Mouse (Mus musculus): ENCODE measurements around the gene Gm21988.

Gm21988 gene

DNA sequence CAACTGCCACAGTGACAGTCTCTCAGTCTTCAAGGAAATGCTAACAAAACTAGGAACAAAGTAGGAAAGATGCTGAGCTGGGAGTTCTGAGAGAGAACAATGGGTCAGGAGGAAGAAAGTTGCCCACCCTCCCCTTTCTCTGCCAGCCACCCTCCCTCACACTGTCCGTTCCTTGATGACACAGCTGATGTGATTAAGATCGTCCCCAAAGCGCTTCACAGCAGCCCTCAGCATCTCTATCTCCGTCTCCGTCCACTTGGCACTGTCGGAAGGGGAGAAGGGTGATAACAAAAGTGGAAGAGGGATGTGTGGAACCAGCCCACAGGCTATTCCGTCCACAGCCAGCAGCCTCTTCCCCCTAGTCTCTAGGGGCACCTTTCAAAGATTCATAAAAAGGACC is 2.9 kb downstream of the Gm21988 start:
- DNase-seq (ENCODE audit: low read depth): no peak

DNA sequence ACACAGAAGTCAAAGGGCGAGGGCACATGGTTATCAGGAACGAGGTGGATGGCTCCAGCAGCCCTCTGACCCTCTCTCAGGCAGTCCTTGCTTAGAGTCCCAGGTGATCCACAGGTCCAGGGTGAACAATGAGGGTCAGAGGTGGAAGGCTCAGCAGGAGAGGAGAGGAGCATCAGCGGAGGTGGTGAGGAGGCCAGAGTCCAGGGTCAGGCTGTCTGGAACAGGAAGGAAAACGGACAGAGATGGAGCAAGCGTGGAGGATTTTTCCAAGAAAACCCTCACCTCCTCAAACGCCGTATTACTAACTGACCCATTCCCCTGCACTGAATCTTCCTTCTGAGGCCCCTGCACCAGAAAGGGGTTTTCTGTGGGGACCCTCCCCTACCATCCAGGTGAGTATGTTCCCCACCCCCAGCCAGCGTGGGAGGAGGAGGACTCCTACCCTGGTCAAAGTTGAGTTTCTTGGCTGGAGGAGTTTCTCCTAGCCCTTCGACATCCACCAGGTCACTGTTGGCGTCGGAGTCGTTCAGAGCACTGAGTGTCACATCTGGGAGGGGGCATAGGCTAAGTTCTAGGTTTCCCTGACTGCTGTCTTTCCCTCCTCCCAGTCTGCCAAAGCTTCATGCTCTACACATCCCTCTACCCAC is 4.3 kb downstream of the Gm21988 start:
- no peak for DNase-seq (ENCODE audit: low read depth)

DNA sequence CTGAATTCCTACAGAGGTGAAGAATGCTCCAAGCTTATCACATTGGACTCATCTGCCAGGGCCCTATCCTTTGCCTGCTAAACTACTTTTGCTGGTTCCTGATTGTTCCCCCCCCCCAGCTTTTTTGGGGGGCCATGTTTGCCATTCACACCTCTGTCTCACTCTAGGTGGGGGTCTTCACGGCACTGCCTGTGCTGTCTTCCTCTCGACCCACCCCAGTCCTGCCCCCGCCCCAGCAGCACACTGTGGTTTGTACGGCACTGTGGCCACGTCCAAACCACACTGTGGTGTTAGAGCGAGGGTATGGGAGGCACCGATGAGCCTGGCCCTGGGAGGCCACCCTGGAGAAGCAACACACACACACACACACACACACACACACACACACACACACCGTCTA is 5.1 kb downstream of the Gm21988 start:
- no peak for DNase-seq (ENCODE audit: low read depth)

DNA sequence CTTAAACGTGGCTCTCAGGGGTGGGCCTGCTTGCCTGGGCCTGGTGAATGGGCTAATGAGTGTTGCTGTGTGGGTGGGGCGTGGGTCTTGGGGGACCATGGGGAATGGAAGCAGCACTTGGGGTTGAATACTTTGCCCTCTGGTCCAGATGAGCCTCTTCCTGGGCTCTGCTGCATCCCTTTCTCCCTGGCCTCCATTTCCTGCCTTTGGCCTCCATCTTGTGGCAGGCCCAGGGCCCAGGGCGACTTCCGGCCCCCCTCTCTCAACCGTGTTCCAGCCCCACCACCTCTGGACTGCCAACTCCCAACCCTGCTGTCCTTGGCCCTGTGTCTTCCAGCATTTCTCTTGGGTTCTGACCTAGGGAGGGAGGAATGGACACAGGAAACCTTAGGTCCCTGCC is 5.6 kb downstream of the Gm21988 start:
- no peak for DNase-seq (ENCODE audit: low read depth)

DNA sequence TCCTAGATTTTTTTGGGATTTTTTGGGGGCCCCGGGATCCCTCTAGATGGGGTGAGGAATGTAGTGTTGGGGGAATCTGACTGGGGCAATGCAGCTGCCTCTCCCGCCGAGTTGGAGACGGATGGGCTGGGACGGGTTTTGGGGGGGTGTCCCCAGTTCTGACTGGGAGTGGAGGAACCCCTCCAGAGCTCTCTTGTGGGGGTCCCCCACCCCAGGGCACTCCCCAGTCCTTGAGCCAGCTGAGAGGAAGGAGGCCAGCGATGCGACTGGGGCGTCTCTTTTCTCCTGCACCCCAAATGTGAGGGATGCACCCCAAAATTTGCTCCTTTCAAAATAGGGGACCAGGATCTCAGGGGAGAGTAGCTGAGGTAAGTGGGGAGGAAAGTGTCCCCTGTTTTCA is 6.6 kb downstream of the Gm21988 start:
- DNase-seq (ENCODE audit: low read depth): no peak

DNA sequence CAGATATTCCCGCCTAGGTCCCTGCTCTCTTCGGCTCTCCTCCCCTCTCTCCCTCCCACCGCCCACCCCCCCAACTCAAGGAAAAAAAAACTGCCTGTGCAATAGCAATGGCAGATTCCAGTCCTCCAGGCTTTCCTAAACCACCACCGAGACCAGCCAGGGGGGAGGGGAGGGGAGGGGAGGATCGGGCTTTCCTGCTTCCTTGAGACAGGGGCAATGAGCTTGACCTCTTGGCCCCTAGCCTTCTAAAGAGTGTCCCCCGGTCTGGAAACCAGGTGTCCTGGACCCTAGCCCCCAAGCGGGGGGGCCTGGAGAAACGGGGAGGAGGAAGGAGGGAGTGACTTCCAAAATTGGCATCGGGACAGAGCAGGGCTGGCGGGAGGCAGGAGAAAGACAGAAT is 7.1 kb downstream of the Gm21988 start:
- DNase-seq (ENCODE audit: low read depth): no peak

DNA sequence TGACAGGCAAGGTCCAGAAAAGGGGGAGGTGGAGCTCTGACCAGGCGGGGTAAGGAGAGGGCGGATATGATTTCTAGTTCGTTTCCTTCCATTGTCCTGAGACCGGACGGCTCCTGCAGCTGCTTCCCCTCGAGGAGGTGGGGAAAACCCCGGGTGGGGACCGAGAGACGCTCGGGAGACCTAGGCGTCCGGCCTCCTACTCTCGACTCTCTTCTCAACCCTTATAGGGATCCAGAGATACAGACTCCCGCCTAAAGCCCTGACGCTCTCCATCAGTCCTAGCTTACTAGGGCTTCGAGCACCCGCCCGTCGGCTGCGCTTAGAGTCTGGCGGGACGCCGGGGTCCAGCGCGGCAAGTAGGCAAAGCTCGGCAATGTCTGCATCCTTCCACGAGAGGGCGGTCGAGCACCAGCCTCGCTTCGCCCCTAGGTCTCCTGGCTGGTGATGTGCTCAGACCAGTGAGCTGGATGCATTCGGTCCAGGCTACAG is 9.3 kb downstream of the Gm21988 start:
- DNase-seq (ENCODE audit: low read depth): peak; percentile 84

DNA sequence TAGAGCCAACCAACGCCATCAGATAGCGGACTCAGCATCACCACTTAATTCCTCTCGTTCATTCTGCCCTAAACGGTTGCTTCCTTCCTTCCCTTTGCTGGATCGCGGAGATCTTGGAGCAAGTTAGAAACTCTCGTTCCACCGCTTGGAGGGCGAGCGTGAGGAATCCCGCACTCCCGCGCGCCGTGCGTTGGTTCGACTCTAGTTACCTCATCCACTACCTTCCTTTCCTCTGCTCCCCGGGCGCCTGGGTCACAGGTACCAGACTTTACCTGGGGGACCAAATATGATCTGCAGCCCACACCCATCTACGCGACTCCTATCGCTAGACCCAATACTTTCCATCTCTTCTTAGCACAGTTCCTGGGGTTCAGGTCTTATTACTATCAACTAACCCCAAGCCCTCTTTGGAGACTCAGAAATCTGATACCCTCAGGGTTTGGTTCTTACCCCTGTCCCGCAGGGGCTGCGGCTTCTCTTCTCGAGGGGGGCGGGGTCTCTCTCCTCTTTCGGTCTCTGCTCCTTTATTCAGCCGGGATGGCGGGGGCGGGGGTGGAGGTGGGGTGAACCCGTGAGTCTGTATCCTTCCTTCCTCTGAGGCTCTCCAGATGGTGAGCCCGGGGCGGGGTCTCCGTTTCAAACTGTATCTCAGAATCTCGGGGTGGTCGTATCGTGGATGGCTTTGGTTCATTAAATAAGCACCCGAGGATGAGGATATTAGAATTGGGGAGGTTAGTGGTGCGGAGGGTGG is 10.2 kb downstream of the Gm21988 start, which contains the start of gene Bcl6b:
Gene Bcl6b, minus strand, starts transcription at position 539 of the 751 bp plus-strand sequence.
- no peak for DNase-seq (ENCODE audit: low read depth)

DNA sequence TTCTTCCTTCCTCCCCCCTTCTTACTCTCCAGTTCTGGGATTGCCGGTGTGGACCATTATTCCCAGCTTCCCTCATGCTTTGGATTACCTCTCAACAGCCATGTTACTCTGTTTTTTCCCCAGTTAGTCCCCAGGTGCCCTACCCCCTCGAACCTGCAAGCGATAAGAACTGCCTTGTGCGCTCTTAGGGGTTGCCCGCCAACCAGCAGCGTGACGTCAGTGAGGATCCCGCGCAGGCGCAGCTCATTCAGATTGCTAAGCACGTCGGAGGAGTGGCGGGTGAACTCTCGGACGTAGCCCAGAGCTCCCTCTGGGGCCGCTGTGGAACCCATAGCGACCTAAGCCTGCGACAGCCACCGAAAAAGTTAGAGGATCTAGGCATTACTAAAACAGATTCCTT is 10.8 kb downstream of the Gm21988 start:
- DNase-seq (ENCODE audit: low read depth): peak; percentile 78

DNA sequence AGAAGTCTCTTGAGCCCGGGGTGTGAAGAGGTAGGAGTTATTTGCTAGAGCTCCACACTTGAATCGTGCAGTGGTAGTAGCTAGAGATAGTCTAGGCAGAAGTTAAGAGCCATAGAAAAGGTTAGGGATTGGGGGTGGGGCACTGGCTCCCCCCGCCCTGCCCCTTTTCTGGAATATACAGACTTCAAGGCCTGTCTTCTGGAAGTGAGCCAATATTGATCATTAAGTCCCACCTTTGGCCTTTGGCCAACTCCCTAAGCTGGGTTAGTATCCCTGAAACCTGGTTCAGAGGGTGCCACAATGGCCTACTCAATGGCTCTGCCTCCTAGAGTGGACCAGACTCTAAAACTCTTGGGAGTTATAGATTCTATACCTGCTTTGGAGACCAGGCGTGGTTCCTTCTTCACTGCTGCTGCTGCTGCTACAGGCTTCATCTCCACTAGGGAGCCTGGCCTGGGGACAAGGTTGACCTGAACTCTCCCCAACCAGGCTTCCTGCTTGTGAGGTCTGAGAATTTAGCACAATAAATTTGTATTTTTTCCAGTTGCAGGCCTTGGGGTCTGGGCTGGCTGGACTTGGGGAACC is 11.9 kb downstream of the Gm21988 start:
- no peak for DNase-seq (ENCODE audit: low read depth)

DNA sequence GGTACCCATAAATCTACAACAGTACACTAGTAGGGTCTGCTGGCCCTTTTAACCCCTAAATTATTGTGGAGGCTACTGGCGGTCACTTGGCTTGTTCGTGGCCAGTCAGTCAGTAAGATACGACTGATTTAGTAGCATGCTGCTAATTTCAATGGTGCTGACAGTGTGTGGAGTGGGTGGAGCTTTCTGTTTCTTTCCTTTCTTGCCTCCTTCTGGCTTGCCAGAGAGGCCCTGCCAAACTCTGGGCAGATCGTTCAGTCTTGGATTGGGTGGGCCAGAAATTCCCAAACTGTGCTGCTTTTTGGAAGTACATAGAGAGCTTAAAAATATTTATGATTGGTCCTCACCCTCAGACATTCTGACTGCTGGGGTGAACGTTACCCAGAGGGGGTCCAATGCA is 12.5 kb downstream of the Gm21988 start:
- DNase-seq (ENCODE audit: low read depth): no peak

DNA sequence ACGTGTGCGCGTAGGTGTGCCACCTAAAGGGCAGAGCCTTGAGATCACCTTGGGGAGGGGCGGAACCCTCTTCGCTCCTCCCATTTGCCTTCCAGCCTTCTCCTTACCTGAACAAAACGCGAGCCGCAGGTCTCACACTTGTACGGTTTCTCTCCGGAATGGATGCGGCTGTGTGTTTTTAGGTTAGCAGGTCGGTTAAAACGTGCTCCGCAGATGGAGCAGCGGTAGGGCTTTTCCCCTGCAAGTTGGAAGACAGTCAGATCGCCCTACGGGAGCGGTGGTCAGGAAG is 13.1 kb downstream of the Gm21988 start:
- no peak for DNase-seq (ENCODE audit: low read depth)

DNA sequence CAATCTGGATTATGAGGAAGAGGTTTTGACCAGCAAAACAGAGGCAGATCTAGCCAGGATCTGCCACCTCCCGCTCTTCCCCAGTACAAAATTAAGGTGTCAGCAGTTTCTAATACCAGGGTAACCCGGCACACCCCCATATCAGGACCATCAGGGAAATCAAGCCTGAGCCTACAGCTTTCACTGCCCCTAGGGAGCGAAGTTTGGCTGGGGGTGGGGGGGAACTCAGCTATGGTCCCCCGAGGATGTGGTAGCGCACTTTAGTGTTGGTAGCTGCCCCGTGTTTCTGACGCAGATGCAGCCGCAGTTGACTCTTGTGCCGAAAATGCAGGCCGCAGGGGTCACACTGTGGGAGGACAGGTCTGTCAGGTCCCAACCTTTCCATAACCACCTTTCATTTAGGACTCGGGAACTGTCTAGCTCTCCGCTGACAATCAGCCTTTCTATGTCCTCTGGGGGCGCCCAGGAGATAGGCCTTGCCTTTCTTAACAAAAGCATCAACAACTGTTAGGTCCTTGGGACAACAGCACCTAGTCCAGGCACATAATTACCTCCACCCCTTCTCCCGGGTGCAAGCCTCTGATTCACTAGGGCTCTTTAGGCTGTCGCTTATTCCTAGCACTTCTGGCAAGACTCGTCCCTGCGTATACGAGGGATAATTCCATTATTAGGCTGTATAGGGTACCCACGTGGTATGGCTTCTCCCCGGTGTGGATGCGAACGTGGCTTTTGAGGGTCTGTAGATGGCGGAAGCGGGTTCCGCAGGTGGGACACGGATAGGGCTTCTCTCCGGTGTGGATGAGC is 13.6 kb downstream of the Gm21988 start:
- DNase-seq (ENCODE audit: low read depth): no peak

DNA sequence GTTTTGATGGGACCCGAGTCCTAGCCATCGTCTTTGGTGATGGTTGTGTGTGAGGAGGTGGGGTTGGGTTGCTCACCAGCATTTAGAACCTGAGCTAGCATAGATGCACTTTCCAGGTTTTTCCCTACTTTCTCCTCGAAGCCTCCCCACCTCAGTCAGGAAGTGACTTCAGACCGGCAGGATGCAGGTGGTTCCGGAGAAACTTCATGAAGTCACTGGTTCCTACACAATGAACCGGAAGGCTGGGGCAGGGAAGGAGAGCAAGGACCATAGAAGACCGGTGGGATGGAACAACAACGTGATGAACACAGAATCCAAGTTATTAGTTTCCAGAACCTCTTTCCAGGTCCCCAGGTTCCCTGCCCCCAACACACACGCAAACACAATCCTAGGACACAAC is 15.9 kb downstream of the Gm21988 start:
- DNase-seq (ENCODE audit: low read depth): no peak

DNA sequence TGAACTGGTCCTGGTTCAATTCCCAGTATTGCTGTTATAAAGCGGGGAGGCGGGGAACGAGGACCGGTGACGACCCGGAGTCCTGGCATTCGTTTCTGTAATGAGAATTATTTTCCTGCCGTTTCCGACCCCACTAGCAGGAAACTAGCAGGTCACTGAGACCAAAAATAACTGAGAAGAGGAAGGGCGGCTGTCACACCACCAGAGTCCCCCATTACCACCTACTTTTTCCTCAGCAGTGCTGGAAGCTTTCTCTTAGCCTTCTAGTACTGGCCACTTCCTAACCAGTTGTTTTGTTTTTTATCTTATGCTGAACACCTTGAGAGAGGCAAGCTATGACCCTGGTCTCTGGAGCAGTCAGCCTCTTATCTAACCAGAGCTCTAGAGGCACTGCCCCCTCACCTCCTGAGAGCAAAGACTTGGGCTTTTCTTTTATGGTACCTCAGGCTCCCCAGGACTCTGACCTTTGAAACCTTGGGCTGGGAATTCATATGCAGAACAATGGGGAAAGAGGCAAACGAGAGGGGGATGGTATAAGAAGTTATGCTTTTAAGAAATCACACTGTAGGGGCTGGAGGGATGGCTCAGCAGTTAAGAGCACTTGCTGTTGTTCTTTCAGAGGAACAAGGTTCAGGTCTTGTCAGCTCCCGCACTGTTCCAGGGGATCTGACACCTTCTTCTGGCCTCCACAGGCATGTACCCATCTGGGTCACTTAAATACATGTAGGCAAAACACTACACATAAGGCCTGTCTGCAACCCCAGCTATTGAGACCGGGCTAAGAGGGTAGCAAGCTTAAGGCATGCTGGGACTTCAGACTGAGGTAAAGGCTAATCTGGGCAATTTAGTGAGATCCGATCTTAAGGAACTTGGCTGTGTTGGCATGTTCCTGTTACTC is 17.8 kb downstream of the Gm21988 start:
- DNase-seq (ENCODE audit: low read depth): no peak

DNA sequence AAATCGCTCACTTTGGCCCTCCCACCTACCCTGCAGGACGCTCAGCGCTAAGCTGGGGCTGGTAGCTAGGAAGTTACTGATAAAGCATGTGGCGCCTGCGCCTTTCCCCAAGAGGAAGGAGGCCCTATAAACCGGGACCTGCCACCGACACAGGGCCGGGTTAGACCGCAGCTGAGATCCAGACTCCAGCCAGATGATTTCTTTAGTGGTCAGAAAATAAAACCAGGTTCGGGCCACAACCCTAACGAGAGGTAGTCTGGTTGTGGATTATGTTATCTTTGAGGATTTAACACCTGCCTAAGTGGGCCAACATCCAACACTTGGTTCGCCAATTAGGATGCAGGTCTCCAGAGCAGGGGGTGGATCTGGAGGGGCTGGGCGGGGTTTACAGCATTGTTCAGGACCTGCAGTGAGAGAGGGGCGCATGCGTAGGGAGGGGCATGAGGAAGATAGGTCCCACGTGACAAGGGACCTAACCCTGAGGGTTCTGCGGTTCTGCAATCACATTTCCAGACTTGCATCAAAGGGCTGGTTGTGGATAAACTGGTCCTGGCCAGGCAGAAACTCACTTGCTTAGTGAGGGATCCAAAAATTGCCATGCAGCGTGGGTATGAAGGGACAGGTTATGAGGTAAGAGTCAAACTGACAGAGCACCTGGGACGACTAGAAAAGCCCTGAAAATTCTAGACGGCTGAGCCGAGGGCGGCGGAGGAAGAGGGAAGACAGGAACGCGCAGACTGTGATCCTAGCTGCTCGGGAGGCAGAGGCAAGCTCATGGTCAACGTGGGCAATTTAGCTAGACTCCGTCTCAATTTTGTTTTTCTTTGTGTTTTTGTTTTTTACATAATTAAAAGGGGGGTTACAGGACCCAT is 18.7 kb downstream of the Gm21988 start, which contains the start of gene Slc16a13:
Gene Slc16a13, minus strand, starts transcription at position 334 of the 872 bp plus-strand sequence.
- DNase-seq (ENCODE audit: low read depth): peak; percentile 98

DNA sequence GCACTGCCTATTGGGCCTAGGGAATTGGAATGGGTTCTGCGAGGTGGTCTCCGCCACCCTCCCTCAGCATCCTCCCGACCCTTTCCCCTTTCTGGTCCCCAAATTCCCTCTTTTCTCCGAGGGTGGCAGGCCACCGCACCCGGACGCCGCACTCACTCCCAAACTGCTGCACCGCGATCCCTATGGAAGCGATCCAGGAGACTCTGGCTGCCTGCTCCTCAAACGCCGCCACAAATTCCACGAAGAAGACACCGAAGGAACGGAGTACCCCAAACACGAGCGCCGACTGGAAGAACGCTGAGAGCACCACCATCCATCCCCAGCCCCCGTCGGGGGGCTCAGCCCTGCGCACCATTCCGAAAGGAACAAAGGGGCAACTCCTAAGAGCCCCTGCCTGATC is 19.3 kb downstream of the Gm21988 start:
- no peak for DNase-seq (ENCODE audit: low read depth)

DNA sequence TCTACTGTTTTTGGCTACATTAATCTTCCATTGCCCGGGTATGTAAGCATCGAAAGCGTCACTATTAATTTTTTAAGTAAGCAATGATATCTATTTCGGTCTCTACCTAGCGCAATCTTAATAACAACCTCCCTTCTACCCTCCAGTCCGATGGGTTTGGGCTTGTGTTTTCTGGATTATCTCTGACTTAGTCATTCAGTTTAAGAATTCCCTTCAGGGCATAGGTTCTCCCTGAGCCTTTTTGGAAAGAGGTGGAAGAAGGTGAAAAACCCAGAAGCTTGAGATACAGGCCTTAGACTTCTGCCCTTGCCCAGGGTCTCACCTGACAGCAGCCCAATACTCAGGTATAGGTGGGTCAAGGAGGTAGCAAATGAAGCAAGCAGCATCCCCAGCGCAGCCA is 19.8 kb downstream of the Gm21988 start:
- DNase-seq (ENCODE audit: low read depth): no peak

DNA sequence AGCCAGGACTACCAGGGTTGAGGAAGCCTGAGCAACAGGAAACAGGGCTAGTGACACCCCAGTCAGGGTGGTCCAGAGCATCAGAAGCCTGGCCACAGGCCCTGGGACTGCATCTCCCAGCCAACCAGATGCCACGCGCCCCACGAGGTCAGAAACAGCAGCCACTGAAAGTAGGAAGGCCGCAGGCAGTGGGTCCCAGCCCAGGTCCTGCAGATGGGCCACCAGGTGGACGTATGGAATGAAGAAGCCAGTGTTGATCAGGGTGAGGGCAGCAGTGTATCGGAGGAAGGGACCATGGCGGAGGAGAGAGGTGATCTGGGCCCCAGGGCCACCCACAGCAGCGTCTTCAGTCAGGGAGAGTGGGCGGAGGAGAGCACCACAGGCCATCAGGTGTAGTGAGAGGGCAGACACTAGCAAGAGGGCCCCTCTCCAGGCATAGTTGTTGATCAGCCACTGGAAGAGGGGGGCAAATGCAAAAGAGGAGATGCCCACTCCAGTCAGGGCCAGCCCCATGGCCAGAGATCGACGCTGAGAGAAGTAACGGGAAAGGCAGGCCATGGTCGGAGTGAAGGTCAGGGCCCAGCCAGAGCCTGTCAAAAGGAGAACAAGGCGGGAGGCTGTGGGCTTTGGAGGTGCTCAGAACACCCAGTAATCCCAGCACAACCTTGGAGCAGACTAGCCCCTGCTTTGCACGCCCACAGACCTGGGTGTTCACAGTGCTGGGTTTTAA is 20.7 kb downstream of the Gm21988 start:
- no peak for DNase-seq (ENCODE audit: low read depth)

DNA sequence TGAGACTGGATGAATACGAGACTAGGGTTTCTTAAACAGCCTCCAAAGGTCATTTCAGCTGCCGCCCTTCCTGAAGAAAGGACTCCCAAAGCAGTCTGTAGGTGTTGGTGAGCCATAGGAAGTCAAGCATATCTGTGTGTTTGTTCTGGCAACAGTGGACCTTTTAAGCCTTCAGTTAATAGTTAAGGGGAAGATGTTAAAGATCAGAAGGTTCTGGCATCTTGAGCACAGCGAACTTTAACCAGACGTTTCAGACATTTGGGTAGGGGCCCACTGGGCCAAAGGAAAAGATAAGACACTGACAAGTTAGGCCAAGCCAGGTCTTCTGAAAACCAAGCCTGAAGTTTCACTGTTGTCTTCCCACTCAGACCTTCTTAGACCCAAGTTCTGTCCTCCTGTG is 21.6 kb downstream of the Gm21988 start:
- DNase-seq (ENCODE audit: low read depth): no peak
